7 mouse cellular contexts compared by ENCODE assay signal in the genomic region with DNA sequence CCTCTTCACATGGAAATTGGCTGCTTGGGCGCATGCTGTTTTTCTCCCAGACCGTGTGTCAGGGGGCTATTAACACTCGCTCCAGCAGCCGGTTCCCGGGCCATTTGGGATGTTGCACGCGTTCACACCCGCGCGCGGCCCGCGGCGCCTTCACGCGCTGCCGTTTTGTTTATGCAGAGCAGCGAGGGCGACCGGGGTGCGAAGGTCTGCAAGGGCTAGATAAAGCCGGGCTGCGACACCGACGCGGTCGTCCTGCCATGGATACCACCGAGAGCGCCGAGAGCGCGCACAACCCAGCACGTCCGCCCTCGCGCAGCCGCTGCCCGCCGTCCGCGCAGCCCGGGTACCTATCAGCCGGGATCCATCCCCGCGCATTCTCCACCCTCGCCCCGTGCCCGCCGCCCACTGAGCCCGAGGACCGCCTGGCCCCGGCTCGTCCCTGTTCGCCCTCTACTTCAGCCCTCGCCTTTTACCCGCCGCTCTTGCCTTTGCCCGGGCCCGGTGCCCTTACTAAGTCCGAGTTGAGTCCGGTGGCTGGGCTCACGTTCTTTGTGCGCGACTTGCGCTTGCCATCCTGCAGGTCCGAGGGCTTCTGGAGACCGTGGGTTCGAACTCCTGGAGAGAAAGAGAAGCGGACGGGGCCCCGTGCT. TPM values are rescaled to one million over a fixed set of nuclear protein-coding genes. Genes with fewer than 3 reads are reported as not detected.
DNase-seq lines count a peak whose midpoint lies in the region; ATAC-seq and TF ChIP-seq lines count a peak whose summit lies in the region.

A gene (plus strand): TSS at position 250 of the 650 bp plus-strand sequence.

- H3K9ac ChIP-seq in ES-Bruce4 (ENCODE audit: low read depth, poor library complexity, severe bottlenecking) (peak within 1 kb of the TSS; percentile 46), ES-E14 (ENCODE audit: insufficient read depth, low read depth, low read length, poor library complexity, severe bottlenecking) (peak within 1 kb of the TSS; percentile 33; the same call in 1 of the 2 replicates)
- H3K9ac ChIP-seq in hindbrain, embryonic 11.5 days (ENCODE audit: low read depth, low read length): peak within 1 kb of the TSS; percentile 69
- peak within 1 kb of the TSS; percentile 59 for H3K9ac ChIP-seq in limb, embryonic 13.5 days

- H3K27ac ChIP-seq in ES-Bruce4 (ENCODE audit: insufficient read depth, low read length): no peak within 1 kb of the TSS
- no peak within 1 kb of the TSS for H3K27ac ChIP-seq in ES-E14 (ENCODE audit: insufficient read depth, low read depth, low read length, poor library complexity, severe bottlenecking)
- H3K27ac ChIP-seq in hindbrain, embryonic 11.5 days (ENCODE audit: low read depth, low read length): no peak within 1 kb of the TSS
- no peak within 1 kb of the TSS for H3K27ac ChIP-seq in limb, embryonic 13.5 days

- H3K9me3 ChIP-seq in ES-Bruce4 (replicated peaks; ENCODE audit: control insufficient read depth, insufficient read depth, low read length, poor library complexity, severe bottlenecking) (no peaks in the 10 kb centered on the region), ES-E14 (ENCODE audit: control insufficient read depth, insufficient read depth, low read depth, low read length) (no peaks in the 10 kb centered on the region)
- H3K9me3 ChIP-seq in hindbrain, embryonic 11.5 days (ENCODE audit: control insufficient read depth, low read length): no peaks in the 10 kb centered on the region
- no peaks in the 10 kb centered on the region for H3K9me3 ChIP-seq in limb, embryonic 13.5 days

- TF ChIP-seq EP300 in ES-Bruce4 (IDR thresholded peaks at IDR 0.05; ENCODE audit: insufficient read depth, low read depth, low read length): no peak

- H3K36me3 ChIP-seq in ES-Bruce4 (ENCODE audit: control insufficient read depth, insufficient read depth, low read length, poor library complexity, severe bottlenecking) (no peaks in the 10 kb centered on the region), ES-E14 (ENCODE audit: control insufficient read depth, insufficient read depth, low read length, poor library complexity, severe bottlenecking) (no peaks in the 10 kb centered on the region)
- H3K36me3 ChIP-seq in hindbrain, embryonic 11.5 days (ENCODE audit: control insufficient read depth, insufficient read depth, low read length): no peaks in the 10 kb centered on the region
- no peaks in the 10 kb centered on the region for H3K36me3 ChIP-seq in limb, embryonic 13.5 days

- peak; percentile 87 for ATAC-seq in hindbrain, embryonic 11.5 days (ENCODE audit: low FRiP score)
- peak; percentile 19; the same call in 1 of the 2 replicates for ATAC-seq in limb, embryonic 13.5 days (ENCODE audit: low FRiP score, low read depth)

- in situ Hi-C loops in ES-E14 (cut with MboI; ENCODE audit: low sequenced_read_pairs in 2 of 2, unreplicated experiment in 2 of 2): no loop called here

- peaks cover 5% of the 10 kb centered on the region for H3K27me3 ChIP-seq in ES-Bruce4 (ENCODE audit: control insufficient read depth, insufficient read depth, low read length, poor library complexity, severe bottlenecking)
- H3K27me3 ChIP-seq in hindbrain, embryonic 11.5 days (ENCODE audit: control insufficient read depth, insufficient read depth, low read length): peaks cover 4% of the 10 kb centered on the region
- peaks cover 64% of the 10 kb centered on the region for H3K27me3 ChIP-seq in limb, embryonic 13.5 days

- TF ChIP-seq POLR2A in ES-Bruce4 (IDR thresholded peaks at IDR 0.05; ENCODE audit: insufficient read depth, low read length): no peak

- H3K4me3 ChIP-seq in ES-Bruce4 (ENCODE audit: low read depth, low read length): peak within 1 kb of the TSS; percentile 59
- H3K4me3 ChIP-seq in ES-E14 (ENCODE audit: insufficient read depth in 1 of 2, low read depth in 1 of 2, low read length in 2 of 2, poor library complexity in 1 of 2, severe bottlenecking in 1 of 2): peak within 1 kb of the TSS; percentile 62 to 71
- H3K4me3 ChIP-seq in hindbrain, embryonic 11.5 days (ENCODE audit: low read depth, low read length): peak within 1 kb of the TSS; percentile 55
- H3K4me3 ChIP-seq in limb, embryonic 13.5 days: peak within 1 kb of the TSS; percentile 51

- TF ChIP-seq CTCF in ES-Bruce4 (IDR thresholded peaks at IDR 0.05; ENCODE audit: low read depth, low read length): no peak

- H3K4me2 ChIP-seq in hindbrain, embryonic 11.5 days (replicated peaks; ENCODE audit: low read depth, low read length): peak within 1 kb of the TSS; percentile 89
- H3K4me2 ChIP-seq in limb, embryonic 13.5 days (replicated peaks): peak within 1 kb of the TSS; percentile 86

- WGBS in hindbrain, embryonic 11.5 days: under 1% methylated on average over 71 of the region's 71 CpGs
- under 1% methylated on average over 71 of the region's 71 CpGs for WGBS in limb, embryonic 13.5 days

- DNase-seq in ES-E14 (ENCODE audit: low read depth, low spot score): peak; percentile 13
- peak; percentile 50 for DNase-seq in embryo, embryonic 10.5 days (ENCODE audit: low spot score)
- DNase-seq in hindbrain, embryonic 11.5 days (ENCODE audit: low spot score): peak; percentile 73
- peak; percentile 57 for DNase-seq in retina, embryonic 14.5 days (ENCODE audit: low spot score)
- no peak for DNase-seq in B cell, adult 2 months

- H3K4me1 ChIP-seq in ES-Bruce4 (ENCODE audit: control insufficient read depth, insufficient read depth, low read length) (no peaks in the 10 kb centered on the region), ES-E14 (ENCODE audit: control insufficient read depth in 2 of 2, insufficient read depth in 2 of 2, low read length in 2 of 2, poor library complexity in 1 of 2) (0 out of 4 replicates have a peak, but pooled peaks cover 0 to 1% of the 10 kb centered on the region in 2 experiments)
- no peaks in the 10 kb centered on the region for H3K4me1 ChIP-seq in hindbrain, embryonic 11.5 days (replicated peaks; ENCODE audit: control insufficient read depth, insufficient read depth, low read length)
- peaks cover 11% of the 10 kb centered on the region for H3K4me1 ChIP-seq in limb, embryonic 13.5 days

TF ChIP-seq in ES-E14, 5 proteins besides CTCF, POLR2A, EP300 and RAD21:
- TF ChIP-seq ZNF384 (IDR thresholded peaks at IDR 0.05; ENCODE audit: low read depth, low read length): no peak
- no peak for TF ChIP-seq HCFC1 (IDR thresholded peaks at IDR 0.05; ENCODE audit: borderline replicate concordance, insufficient read depth, low read length)
- no peak for TF ChIP-seq CHD2 (IDR thresholded peaks at IDR 0.05; ENCODE audit: low read depth, low read length)
- TF ChIP-seq ZC3H11A (IDR thresholded peaks at IDR 0.05; ENCODE audit: borderline replicate concordance, low read depth, low read length): no peak
- no peak for TF ChIP-seq MAFK (IDR thresholded peaks at IDR 0.05; ENCODE audit: insufficient read depth, low read depth, low read length)

RNA-seq across cellular contexts. Expression of the gene that starts here (rescaled TPM):
- not detected in 2 replicates for polyA plus RNA-seq in ES-Bruce4 (2011; ENCODE audit: insufficient read depth, insufficient read length, low read depth, missing spikeins)
- total RNA-seq in ES-E14 (2012; rRNA removed): not detected in 2 replicates
- 0.93 and 1.5 TPM in 2 replicates for polyA plus RNA-seq in hindbrain, embryonic 11.5 days (2014; fragmentation: Nextera tagmentation; extraction: Ambion mirVana)
- not detected in 2 replicates for polyA plus RNA-seq in limb, embryonic 13.5 days (2015; fragmentation: Nextera tagmentation; extraction: Ambion mirVana)

Comparison
In these comparisons a context has a peak if more than half of its experiments do, and no peak if none do; other contexts are left out.
1. Peak in DNase-seq, H3K4me3 ChIP-seq and H3K9ac ChIP-seq in ES-E14; RNA of the gene not detected or under 1 TPM.
2. Peak in ATAC-seq, H3K4me3 ChIP-seq, H3K9ac ChIP-seq and H3K4me2 ChIP-seq in limb, embryonic 13.5 days; RNA of the gene not detected or under 1 TPM.
3. DNase-seq: peak in embryo, embryonic 10.5 days (single experiment), hindbrain, embryonic 11.5 days (single experiment) and retina, embryonic 14.5 days (single experiment); none in B cell, adult 2 months (0 of 2).
4. Peak in every context shown above with its lines, with median percentiles within 50 percentile points of each other: H3K4me3 ChIP-seq and H3K9ac ChIP-seq.